19 mouse cellular contexts compared by ENCODE assay signal in genomic region chr11:108885276-108885896, GRCm38 (mm10). TPM values are rescaled to one million over a fixed set of nuclear protein-coding genes. Genes with fewer than 3 reads are reported as not detected.
A peak's percentile ranks its signal among the peaks of the same experiment; 100 is the strongest.
DNase-seq lines count a peak whose midpoint lies in the region; ATAC-seq and TF ChIP-seq lines count a peak whose summit lies in the region.
"Had no signal": no experiment of that assay in that cellular context is flagged by ENCODE, and none has a peak within 500 bp of the region (broad histone marks: within the 10 kb centered on the region; RNA-seq: fewer than 3 reads in every experiment).

No protein-coding gene starts in this region.

- H3K27me3 ChIP-seq in hindbrain, embryonic 10.5 days (ENCODE audit: insufficient read depth, poor library complexity, severe bottlenecking), result no peaks in the 10 kb centered on the region
- no peaks in the 10 kb centered on the region for H3K27me3 ChIP-seq in hindbrain, embryonic 16.5 days (replicated peaks; ENCODE audit: control insufficient read depth, insufficient read depth, low read length)
- H3K27me3 ChIP-seq in G1E (ENCODE audit: insufficient read depth, low read length), result no peaks in the 10 kb centered on the region
- H3K27me3 ChIP-seq in midbrain, embryonic 12.5 days, result peaks cover 8% of the 10 kb centered on the region; the same call in 1 of the 2 replicates
- H3K27me3 ChIP-seq in heart, embryonic 12.5 days (replicated peaks), result no peaks in the 10 kb centered on the region
- H3K27me3 ChIP-seq: embryonic facial prominence, embryonic 12.5 days; limb, embryonic 13.5 days; stomach, embryonic 15.5 days had no signal

- no peak for ATAC-seq in hindbrain, embryonic 16.5 days
- ATAC-seq in G1E (ENCODE audit: extremely low read depth, insufficient number of reproducible peaks, low FRiP score, poor library complexity, severe bottlenecking), result no peak
- peak; percentile 77 for ATAC-seq in midbrain, embryonic 12.5 days (ENCODE audit: low FRiP score, low read depth)
- no peak for ATAC-seq in heart, embryonic 12.5 days (ENCODE audit: insufficient number of reproducible peaks, low FRiP score)
- ATAC-seq: intestine, postnatal 0 days had no signal

- peak overlapping the region; percentile 59 for H3K27ac ChIP-seq in hindbrain, embryonic 10.5 days
- no peak overlapping the region for H3K27ac ChIP-seq in hindbrain, embryonic 16.5 days (ENCODE audit: low read depth, low read length)
- peak overlapping the region; percentile 46 for H3K27ac ChIP-seq in midbrain, embryonic 12.5 days (replicated peaks)
- H3K27ac ChIP-seq in heart, embryonic 12.5 days (ENCODE audit: poor library complexity, severe bottlenecking), result no peak overlapping the region
- H3K27ac ChIP-seq: embryonic facial prominence, embryonic 12.5 days; limb, embryonic 13.5 days; liver, embryonic 15.5 days; stomach, embryonic 15.5 days had no signal

- no peak overlapping the region for H3K4me3 ChIP-seq in hindbrain, embryonic 10.5 days
- no peak overlapping the region for H3K4me3 ChIP-seq in hindbrain, embryonic 16.5 days (ENCODE audit: low read length)
- peak overlapping the region; percentile 16; the same call in 1 of the 2 replicates for H3K4me3 ChIP-seq in G1E (ENCODE audit: low read depth, low read length)
- H3K4me3 ChIP-seq in midbrain, embryonic 12.5 days, result no peak overlapping the region
- H3K4me3 ChIP-seq in heart, embryonic 12.5 days, result no peak overlapping the region
- H3K4me3 ChIP-seq: embryonic facial prominence, embryonic 12.5 days; limb, embryonic 13.5 days; liver, embryonic 15.5 days; stomach, embryonic 15.5 days had no signal

- no peak overlapping the region for H3K4me2 ChIP-seq in hindbrain, embryonic 16.5 days (ENCODE audit: low read length)
- no peak overlapping the region for H3K4me2 ChIP-seq in midbrain, embryonic 12.5 days (replicated peaks)
- no peak overlapping the region for H3K4me2 ChIP-seq in heart, embryonic 12.5 days
- H3K4me2 ChIP-seq: embryonic facial prominence, embryonic 12.5 days; limb, embryonic 13.5 days; liver, embryonic 15.5 days; stomach, embryonic 15.5 days had no signal

- DNase-seq in hindbrain, embryonic 10.5 days (ENCODE audit: low spot score), result no peak
- no peak for DNase-seq in G1E (ENCODE audit: low spot score)
- peak; percentile 56 for DNase-seq in embryo, embryonic 10.5 days (ENCODE audit: low spot score)
- no peak for DNase-seq in cerebellum, postnatal 36 days
- no peak for DNase-seq in kidney, postnatal 4 days
- DNase-seq: cerebellum, postnatal 14 days; heart, postnatal 4 days; kidney, postnatal 10 days; layer of hippocampus, adult 9-11 months; lung, postnatal 10 days; right cerebral cortex, postnatal 14 days had no signal

- WGBS in hindbrain, embryonic 10.5 days, result 47% methylated on average over 19 of the region's 19 CpGs
- 31% methylated on average over 19 of the region's 19 CpGs for WGBS in hindbrain, embryonic 16.5 days
- 11% methylated on average over 19 of the region's 19 CpGs for WGBS in midbrain, embryonic 12.5 days
- WGBS in heart, embryonic 12.5 days, result 70% methylated on average over 19 of the region's 19 CpGs

- H3K4me1 ChIP-seq in hindbrain, embryonic 10.5 days (replicated peaks), result peaks cover 26% of the 10 kb centered on the region
- peaks cover 6% of the 10 kb centered on the region for H3K4me1 ChIP-seq in hindbrain, embryonic 16.5 days (ENCODE audit: control insufficient read depth, insufficient read depth, low read depth, low read length)
- H3K4me1 ChIP-seq in G1E (ENCODE audit: insufficient read depth, low read depth, low read length), result no peaks in the 10 kb centered on the region
- peaks cover 29% of the 10 kb centered on the region for H3K4me1 ChIP-seq in midbrain, embryonic 12.5 days
- H3K4me1 ChIP-seq in heart, embryonic 12.5 days (replicated peaks), result peaks cover 12% of the 10 kb centered on the region
- H3K4me1 ChIP-seq: liver, embryonic 15.5 days; stomach, embryonic 15.5 days had no signal

- TF ChIP-seq CTCF in G1E (IDR thresholded peaks at IDR 0.05; ENCODE audit: low read depth, low read length), result no peak

- H3K9me3 ChIP-seq in hindbrain, embryonic 10.5 days, result no peaks in the 10 kb centered on the region
- no peaks in the 10 kb centered on the region for H3K9me3 ChIP-seq in hindbrain, embryonic 16.5 days (ENCODE audit: control insufficient read depth, low read length)
- H3K9me3 ChIP-seq in G1E (replicated peaks), result peaks cover 74% of the 10 kb centered on the region
- no peaks in the 10 kb centered on the region for H3K9me3 ChIP-seq in midbrain, embryonic 12.5 days
- no peaks in the 10 kb centered on the region for H3K9me3 ChIP-seq in heart, embryonic 12.5 days (replicated peaks)
- H3K9me3 ChIP-seq: embryonic facial prominence, embryonic 12.5 days; limb, embryonic 13.5 days; liver, embryonic 15.5 days; stomach, embryonic 15.5 days had no signal

- H3K36me3 ChIP-seq in hindbrain, embryonic 10.5 days, result no peaks in the 10 kb centered on the region
- no peaks in the 10 kb centered on the region for H3K36me3 ChIP-seq in hindbrain, embryonic 16.5 days (ENCODE audit: control insufficient read depth, insufficient read depth, low read length)
- H3K36me3 ChIP-seq in G1E (replicated peaks), result no peaks in the 10 kb centered on the region
- H3K36me3 ChIP-seq in midbrain, embryonic 12.5 days, result no peaks in the 10 kb centered on the region
- H3K36me3 ChIP-seq in heart, embryonic 12.5 days, result no peaks in the 10 kb centered on the region
- H3K36me3 ChIP-seq: embryonic facial prominence, embryonic 12.5 days; limb, embryonic 13.5 days; liver, embryonic 15.5 days; stomach, embryonic 15.5 days had no signal

- no peak overlapping the region for H3K9ac ChIP-seq in hindbrain, embryonic 16.5 days (ENCODE audit: low read depth, low read length)
- no peak overlapping the region for H3K9ac ChIP-seq in midbrain, embryonic 12.5 days (replicated peaks)
- H3K9ac ChIP-seq in heart, embryonic 12.5 days, result no peak overlapping the region
- H3K9ac ChIP-seq: embryonic facial prominence, embryonic 12.5 days; limb, embryonic 13.5 days; liver, embryonic 15.5 days; stomach, embryonic 15.5 days had no signal

RNA-seq across cellular contexts. Expression of gene Axin2, which starts 34.8 kb away (rescaled TPM):
- 18.0 and 19.8 TPM in 2 replicates for polyA plus RNA-seq in hindbrain, embryonic 10.5 days (2016; fragmentation: Nextera tagmentation; extraction: Ambion mirVana)
- 7.2 and 7.7 TPM in 2 replicates for polyA plus RNA-seq in hindbrain, embryonic 16.5 days (2015; fragmentation: Nextera tagmentation; extraction: Ambion mirVana)
- total RNA-seq in G1E (2014; fragmentation: Nextera tagmentation), result not detected in 2 replicates
- total RNA-seq in G1E (2017), result not detected in 2 replicates
- not detected in 2 replicates for polyA plus RNA-seq in G1E (2012)
- 19.8 and 28.1 TPM in 2 replicates for polyA plus RNA-seq in midbrain, embryonic 12.5 days (2016; fragmentation: Nextera tagmentation; extraction: Ambion mirVana)
- polyA plus RNA-seq in heart, embryonic 12.5 days (2016; fragmentation: Nextera tagmentation; extraction: Ambion mirVana), result 2.1 and 2.4 TPM in 2 replicates

Comparison
In these comparisons a context has a peak if more than half of its experiments do, and no peak if none do; other contexts are left out.
1. H3K27ac ChIP-seq: peak in hindbrain, embryonic 10.5 days (single experiment) and midbrain, embryonic 12.5 days (single experiment); none in hindbrain, embryonic 16.5 days (single experiment) and heart, embryonic 12.5 days (single experiment).